Mouse (Mus musculus) hindbrain, embryonic 10.5 days (tissue): ENCODE measurements around the gene Ccdc78. TPM values are rescaled to one million over a fixed set of nuclear protein-coding genes. Genes with fewer than 3 reads are reported as not detected.
A peak's percentile ranks its signal among the peaks of the same experiment; 100 is the strongest.

ENCODE experiments used
- DNase-seq: peaks from one replicate; pipeline ENCODE4 v3.0.0-alpha.2; 2017; ENCODE audit warnings: low spot score
- H3K27ac ChIP-seq: fragments of 300-500 bp; sonication (generic); 2 replicates; pipeline ENCODE4 v1.5.1; 2016; ENCODE audit warnings: mild to moderate bottlenecking, moderate library complexity
- H3K27me3 ChIP-seq: fragments of 300-500 bp; sonication (generic); 2 replicates; pipeline ENCODE4 v1.6.1; 2016; ENCODE audit warnings: mild to moderate bottlenecking; ENCODE audit not compliant: poor library complexity, insufficient read depth, severe bottlenecking
- H3K36me3 ChIP-seq: fragments of 300-500 bp; sonication (generic); 2 replicates; pipeline ENCODE4 v1.6.1; 2016; ENCODE audit warnings: mild to moderate bottlenecking, moderate library complexity
- H3K4me1 ChIP-seq: fragments of 300-500 bp; sonication (generic); replicated peaks from 2 replicates; pipeline ENCODE4 v1.6.1; 2016; ENCODE audit warnings: mild to moderate bottlenecking
- H3K4me3 ChIP-seq: fragments of 300-500 bp; sonication (generic); 2 replicates; pipeline ENCODE4 v1.5.1; 2016; ENCODE audit warnings: mild to moderate bottlenecking, moderate library complexity
- H3K9me3 ChIP-seq: fragments of 300-500 bp; sonication (generic); 2 replicates; pipeline ENCODE4 v1.6.1; 2016; ENCODE audit warnings: mild to moderate bottlenecking, moderate library complexity
- WGBS: fragments of 180-500 bp; shearing (Covaris S2); methylation state at CpG from one replicate; pipeline ENCODE4 v1.1.7; 2016; 5-methylcytosine and 5-hydroxymethylcytosine counted together
- polyA plus RNA-seq: library from polyadenylated mRNA; unstranded; fragments of >200 nt; fragmentation: Nextera tagmentation; extraction: Ambion mirVana; gene quantifications from 2 replicates; pipeline ENCODE4 v1.2.1, GENCODE M21; 2016

Ccdc78 gene
- polyA plus RNA-seq, 1 experiment from 2014 or later, result 0.95 TPM

- H3K27ac ChIP-seq, result no peak overlapping the region
- no peaks in the 10 kb centered on the region for H3K9me3 ChIP-seq
- no peak for DNase-seq
- WGBS, result 97% methylated on average over 27 of the region's 27 CpGs
- 0 out of 2 replicates have a peak overlapping the region, but pooled peaks have one; percentile 76 for H3K4me3 ChIP-seq
- H3K4me1 ChIP-seq, result peaks cover 78% of the 10 kb centered on the region
- peaks cover 2% of the 10 kb centered on the region; the same call in 1 of the 2 replicates for H3K27me3 ChIP-seq
- H3K36me3 ChIP-seq, result peaks cover 49% of the 10 kb centered on the region
These were observed 39.7 kb downstream of the Ccdc78 start for GRCm38 (mm10) chr17:25825984-25826570.

- H3K9me3 ChIP-seq, result no peaks in the 10 kb centered on the region
- DNase-seq, result no peak
- no peak overlapping the region for H3K27ac ChIP-seq
- H3K4me1 ChIP-seq, result peaks cover 87% of the 10 kb centered on the region
- no peaks in the 10 kb centered on the region; the same call in 1 of the 2 replicates for H3K27me3 ChIP-seq
- peaks cover 58% of the 10 kb centered on the region for H3K36me3 ChIP-seq
- 0 out of 2 replicates have a peak overlapping the region, but pooled peaks have one; percentile 14 for H3K4me3 ChIP-seq
- WGBS, result 95% methylated on average over 13 of the region's 13 CpGs
These were observed 40.6 kb downstream of the Ccdc78 start for GRCm38 (mm10) chr17:25827011-25827410.

- H3K9me3 ChIP-seq, result no peaks in the 10 kb centered on the region
- H3K36me3 ChIP-seq, result peaks cover 60% of the 10 kb centered on the region
- H3K27me3 ChIP-seq, result no peaks in the 10 kb centered on the region
- H3K4me1 ChIP-seq, result peaks cover 90% of the 10 kb centered on the region
- H3K4me3 ChIP-seq, result peak overlapping the region; percentile 26
- WGBS, result 93% methylated on average over 22 of the region's 22 CpGs
- H3K27ac ChIP-seq, result peak overlapping the region; percentile 95; the same call in 1 of the 2 replicates
- DNase-seq, result no peak
These were observed 41.3 kb downstream of the Ccdc78 start for GRCm38 (mm10) chr17:25827546-25828222.

GRCm38 (mm10) chr17:25828223-25828594 is 41.8 kb downstream of the Ccdc78 start:
- H3K27me3 ChIP-seq, result no peaks in the 10 kb centered on the region
- peaks cover 86% of the 10 kb centered on the region for H3K4me1 ChIP-seq
- 87% methylated on average over 8 of the region's 8 CpGs for WGBS
- no peak for DNase-seq
- peaks cover 60% of the 10 kb centered on the region for H3K36me3 ChIP-seq
- no peaks in the 10 kb centered on the region for H3K9me3 ChIP-seq
- peak overlapping the region; percentile 95 for H3K27ac ChIP-seq
- H3K4me3 ChIP-seq, result peak overlapping the region; percentile 73

- H3K4me3 ChIP-seq, result peak within 1 kb of the TSS; percentile 73
- peak; percentile 88 for DNase-seq
- peaks cover 60% of the 10 kb centered on the region for H3K36me3 ChIP-seq
- H3K27me3 ChIP-seq, result no peaks in the 10 kb centered on the region
- peaks cover 90% of the 10 kb centered on the region for H3K4me1 ChIP-seq
- WGBS, result 1% methylated on average over 32 of the region's 32 CpGs
- H3K9me3 ChIP-seq, result no peaks in the 10 kb centered on the region
- H3K27ac ChIP-seq, result peak within 1 kb of the TSS; percentile 95
These were observed 42.6 kb downstream of the Ccdc78 start, which contains the start of gene Jmjd8 for GRCm38 (mm10) chr17:25828712-25829557. TSS of gene Jmjd8 (plus strand) at chr17:25828867.

- H3K27ac ChIP-seq, result peak overlapping the region; percentile 95
- H3K36me3 ChIP-seq, result peaks cover 61% of the 10 kb centered on the region
- 37% methylated on average over 8 of the region's 8 CpGs for WGBS
- no peaks in the 10 kb centered on the region for H3K9me3 ChIP-seq
- DNase-seq, result peak; percentile 29
- peaks cover 90% of the 10 kb centered on the region for H3K4me1 ChIP-seq
- no peaks in the 10 kb centered on the region for H3K27me3 ChIP-seq
- peak overlapping the region; percentile 73 for H3K4me3 ChIP-seq
These were observed 43.2 kb downstream of the Ccdc78 start for GRCm38 (mm10) chr17:25829558-25830017.

- Histone ChIP-seq H3K4me3 (peak overlapping the region; percentile 73), H3K9me3 (no peaks in the 10 kb centered on the region), H3K4me1 (peaks cover 90% of the 10 kb centered on the region), H3K27ac (0 out of 2 replicates have a peak overlapping the region, but pooled peaks have one; percentile 95), H3K36me3 (peaks cover 66% of the 10 kb centered on the region), H3K27me3 (no peaks in the 10 kb centered on the region)
- WGBS, result 90% methylated on average over 4 of the region's 4 CpGs
- no peak for DNase-seq
These were observed 43.9 kb downstream of the Ccdc78 start for GRCm38 (mm10) chr17:25830200-25830753.

GRCm38 (mm10) chr17:25830806-25831431 is 44.5 kb downstream of the Ccdc78 start:
- H3K4me1 ChIP-seq, result peaks cover 91% of the 10 kb centered on the region

GRCm38 (mm10) chr17:25831451-25832281 is 45.3 kb downstream of the Ccdc78 start:
- Histone ChIP-seq H3K27me3 (no peaks in the 10 kb centered on the region), H3K4me3 (peak overlapping the region; percentile 73), H3K9me3 (no peaks in the 10 kb centered on the region), H3K27ac (peak overlapping the region; percentile 97), H3K4me1 (peaks cover 91% of the 10 kb centered on the region), H3K36me3 (peaks cover 62% of the 10 kb centered on the region)
- WGBS, result 69% methylated on average over 21 of the region's 21 CpGs
- DNase-seq, result no peak

More at GRCm38 (mm10) chr17:25830806-25831431, 44.5 kb downstream of the Ccdc78 start:
- WGBS, result 91% methylated on average over 14 of the region's 14 CpGs
- no peak for DNase-seq
- Histone ChIP-seq H3K36me3 (peaks cover 66% of the 10 kb centered on the region), H3K9me3 (no peaks in the 10 kb centered on the region), H3K27ac (no peak overlapping the region), H3K4me3 (peak overlapping the region; percentile 73), H3K27me3 (no peaks in the 10 kb centered on the region)

- H3K27me3 ChIP-seq, result no peaks in the 10 kb centered on the region
- H3K27ac ChIP-seq, result peak overlapping the region; percentile 97
- no peaks in the 10 kb centered on the region for H3K9me3 ChIP-seq
- H3K36me3 ChIP-seq, result peaks cover 52% of the 10 kb centered on the region
- WGBS, result under 1% methylated on average over 77 of the region's 77 CpGs
- DNase-seq, result peak; percentile 100
- peaks cover 91% of the 10 kb centered on the region for H3K4me1 ChIP-seq
- peak overlapping the region; percentile 73 for H3K4me3 ChIP-seq
These were observed 46.3 kb downstream of the Ccdc78 start for GRCm38 (mm10) chr17:25832436-25833290.

- Histone ChIP-seq H3K4me3 (peak within 1 kb of the TSS; percentile 73), H3K4me1 (peaks cover 91% of the 10 kb centered on the region), H3K36me3 (peaks cover 52% of the 10 kb centered on the region), H3K9me3 (no peaks in the 10 kb centered on the region), H3K27ac (peak within 1 kb of the TSS; percentile 97), H3K27me3 (no peaks in the 10 kb centered on the region)
- DNase-seq, result peak; percentile 94
- under 1% methylated on average over 24 of the region's 24 CpGs for WGBS
These were observed 46.9 kb downstream of the Ccdc78 start, which contains the start of gene Stub1 for GRCm38 (mm10) chr17:25833291-25833663. TSS of gene Stub1 (minus strand) at chr17:25833404.
